Mouse (Mus musculus): ENCODE measurements around the gene Pxdc1. TPM values are rescaled to one million over a fixed set of nuclear protein-coding genes. Genes with fewer than 3 reads are reported as not detected.

The Pxdc1 gene
- polyA plus RNA-seq, 1 experiment, result 0.39 TPM

DNA sequence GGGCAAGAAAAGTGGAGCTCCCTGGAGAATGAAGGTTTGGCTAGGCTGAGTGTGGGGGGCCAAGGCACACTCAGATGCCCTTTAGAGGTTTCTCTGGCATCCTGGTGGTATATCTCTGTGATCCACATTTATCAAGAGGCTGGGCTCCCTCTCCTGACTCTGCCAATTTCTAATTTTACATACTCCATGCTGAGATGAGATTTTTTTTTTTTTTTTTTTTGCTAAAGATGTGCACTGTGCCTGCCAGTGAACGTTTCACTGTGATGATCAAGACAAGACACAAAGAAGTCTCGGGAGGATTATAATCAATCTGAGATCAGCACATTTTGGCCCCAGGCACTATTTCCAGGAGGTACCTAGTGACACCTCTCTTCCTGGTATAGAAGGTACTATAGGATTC lies 46.2 kb downstream of the Pxdc1 start:
- Histone ChIP-seq H3K4me1 (ENCODE audit: control insufficient read depth, insufficient read depth, low read length) (no peaks in the 10 kb centered on the region), H3K27ac (ENCODE audit: insufficient read depth, low read depth, low read length) (no peak overlapping the region)

DNA sequence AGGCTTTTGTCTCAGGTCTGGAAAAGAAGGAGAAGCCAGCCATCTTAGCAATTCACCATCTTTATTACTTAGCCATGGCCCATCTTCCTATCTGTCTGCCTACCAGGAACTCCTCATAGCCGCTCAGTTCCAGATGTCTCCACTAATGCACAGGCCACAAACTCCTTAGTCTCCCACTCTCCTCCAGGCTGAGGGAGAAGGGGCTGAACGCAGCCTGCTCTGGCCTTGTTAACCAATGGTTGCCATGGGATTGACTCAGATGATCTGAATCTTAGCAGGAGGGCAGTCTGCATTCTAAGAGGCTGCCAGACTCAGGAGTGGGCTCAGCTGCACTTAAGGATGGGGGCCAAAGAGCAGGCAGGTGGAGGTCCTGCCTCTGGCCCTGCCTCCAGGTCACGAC lies 47.4 kb downstream of the Pxdc1 start:
- no peak for TF ChIP-seq CTCF (IDR thresholded peaks at IDR 0.05; ENCODE audit: low read depth, low read length)
- no peak for TF ChIP-seq POLR2A (IDR thresholded peaks at IDR 0.05; ENCODE audit: borderline replicate concordance, low read depth, low read length)
- H3K4me3 ChIP-seq (ENCODE audit: insufficient read depth, low read length), result no peak overlapping the region
- no peak overlapping the region for H3K27ac ChIP-seq (ENCODE audit: insufficient read depth, low read depth, low read length)
- no peaks in the 10 kb centered on the region for H3K4me1 ChIP-seq (ENCODE audit: control insufficient read depth, insufficient read depth, low read length)

More for the DNA sequence above, 46.2 kb downstream of the Pxdc1 start:
- TF ChIP-seq POLR2A (IDR thresholded peaks at IDR 0.05; ENCODE audit: borderline replicate concordance, low read depth, low read length) (no peak), CTCF (IDR thresholded peaks at IDR 0.05; ENCODE audit: low read depth, low read length) (no peak)
- no peak overlapping the region for H3K4me3 ChIP-seq (ENCODE audit: insufficient read depth, low read length)

DNA sequence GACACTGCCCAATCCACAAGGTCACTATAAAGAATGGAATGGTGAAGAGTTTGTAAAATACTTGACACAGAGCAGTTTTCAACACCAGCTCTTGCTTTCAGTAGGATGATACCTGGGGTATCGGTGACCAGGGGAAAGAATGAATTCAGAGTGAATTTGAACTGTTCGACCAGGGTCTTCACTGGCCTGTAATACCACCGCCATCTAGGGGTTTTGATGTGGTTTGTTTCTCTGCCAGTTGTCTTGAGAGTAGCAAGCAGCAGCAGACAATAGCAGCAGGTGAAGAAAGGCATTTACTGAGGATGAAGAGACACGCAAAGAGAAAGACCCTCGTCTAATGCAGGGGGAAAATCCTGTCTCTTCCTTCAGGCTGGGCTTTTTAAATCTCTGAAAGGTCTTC lies 48.1 kb downstream of the Pxdc1 start:
- Histone ChIP-seq H3K27ac (ENCODE audit: insufficient read depth, low read depth, low read length) (no peak overlapping the region), H3K4me3 (ENCODE audit: insufficient read depth, low read length) (no peak overlapping the region)
- TF ChIP-seq CTCF (IDR thresholded peaks at IDR 0.05; ENCODE audit: low read depth, low read length) (no peak), POLR2A (IDR thresholded peaks at IDR 0.05; ENCODE audit: borderline replicate concordance, low read depth, low read length) (no peak)

DNA sequence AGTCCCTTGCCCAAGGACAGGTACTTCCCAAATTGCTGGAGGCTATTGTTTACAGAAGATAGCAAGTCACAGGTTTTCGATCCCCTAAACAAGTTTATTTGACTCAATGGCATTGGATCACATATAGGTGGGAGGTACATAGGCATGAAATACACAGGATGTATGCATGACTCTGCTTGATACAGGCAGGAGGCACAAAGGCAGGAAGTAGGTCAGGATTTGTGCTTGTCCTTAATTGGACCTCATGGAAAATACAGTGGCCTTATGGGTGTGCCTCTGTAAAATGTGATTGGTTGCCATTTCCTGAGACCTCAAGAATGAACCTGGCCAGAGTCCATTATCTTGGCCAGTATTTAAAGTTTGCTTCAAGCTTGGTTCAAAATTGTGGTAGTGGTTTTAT lies 48.9 kb downstream of the Pxdc1 start:
- no peak overlapping the region for H3K27ac ChIP-seq (ENCODE audit: insufficient read depth, low read depth, low read length)
- no peaks in the 10 kb centered on the region for H3K4me1 ChIP-seq (ENCODE audit: control insufficient read depth, insufficient read depth, low read length)
- H3K4me3 ChIP-seq (ENCODE audit: insufficient read depth, low read length), result no peak overlapping the region
- no peak for TF ChIP-seq CTCF (IDR thresholded peaks at IDR 0.05; ENCODE audit: low read depth, low read length)
- no peak for TF ChIP-seq POLR2A (IDR thresholded peaks at IDR 0.05; ENCODE audit: borderline replicate concordance, low read depth, low read length)

More for the DNA sequence above, 48.1 kb downstream of the Pxdc1 start:
- H3K4me1 ChIP-seq (ENCODE audit: control insufficient read depth, insufficient read depth, low read length), result no peaks in the 10 kb centered on the region

DNA sequence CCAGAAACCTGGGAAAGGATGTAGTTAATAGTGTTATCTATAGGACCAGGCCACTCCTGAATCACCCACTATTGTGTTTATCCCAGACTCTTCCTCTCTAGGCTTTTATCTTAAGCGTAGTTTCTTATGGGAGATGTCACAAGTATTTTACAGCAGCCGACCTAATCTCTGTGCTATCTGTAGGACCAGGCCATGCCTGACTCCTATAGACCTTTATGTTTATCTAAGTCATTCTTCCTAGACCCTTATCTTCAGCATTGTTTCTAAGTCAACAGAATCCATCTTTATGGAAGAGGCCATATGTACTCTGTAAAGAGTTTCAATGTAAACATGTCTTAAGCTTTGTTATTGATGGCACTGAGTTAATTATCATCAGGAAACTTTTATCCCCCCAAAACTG lies 50.5 kb downstream of the Pxdc1 start:
- Histone ChIP-seq H3K4me3 (ENCODE audit: insufficient read depth, low read length) (no peak overlapping the region), H3K27ac (ENCODE audit: insufficient read depth, low read depth, low read length) (no peak overlapping the region), H3K4me1 (ENCODE audit: control insufficient read depth, insufficient read depth, low read length) (no peaks in the 10 kb centered on the region)
- TF ChIP-seq CTCF (IDR thresholded peaks at IDR 0.05; ENCODE audit: low read depth, low read length), result no peak
- no peak for TF ChIP-seq POLR2A (IDR thresholded peaks at IDR 0.05; ENCODE audit: borderline replicate concordance, low read depth, low read length)

DNA sequence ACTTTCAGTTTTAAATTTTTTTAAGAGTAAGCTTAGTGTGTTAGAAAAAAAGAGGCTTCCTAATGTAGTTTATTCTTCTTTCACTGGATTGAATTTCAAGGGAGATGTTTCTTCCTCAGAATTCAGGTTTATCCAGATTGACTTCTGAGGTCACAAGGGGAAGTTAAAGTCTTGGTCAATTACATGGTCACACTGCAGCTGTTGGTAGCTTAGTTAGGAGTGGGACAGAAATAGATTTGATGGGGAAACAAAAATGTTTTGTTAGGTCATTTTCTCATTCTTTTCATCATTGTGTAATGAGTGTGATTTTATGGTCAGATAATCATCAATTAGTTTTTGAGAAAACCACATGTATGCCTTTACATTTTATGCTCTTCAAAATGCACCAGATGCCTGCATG lies 56.5 kb downstream of the Pxdc1 start:
- no peak overlapping the region for H3K4me3 ChIP-seq (ENCODE audit: insufficient read depth, low read length)
- TF ChIP-seq POLR2A (IDR thresholded peaks at IDR 0.05; ENCODE audit: borderline replicate concordance, low read depth, low read length), result no peak
- TF ChIP-seq CTCF (IDR thresholded peaks at IDR 0.05; ENCODE audit: low read depth, low read length), result no peak
- H3K27ac ChIP-seq (ENCODE audit: insufficient read depth, low read depth, low read length), result no peak overlapping the region
- H3K4me1 ChIP-seq (ENCODE audit: control insufficient read depth, insufficient read depth, low read length), result no peaks in the 10 kb centered on the region

Other genes starting within 250 kb of the Pxdc1 start
- gene Fam50b, start 81.4 kb upstream of the Pxdc1 start, polyA plus RNA-seq (2012; ENCODE audit: insufficient read depth, insufficient read length, missing spikeins), result not detected in 2 replicates
- 72.9 and 79.3 TPM in 2 replicates for gene Prpf4b, start 221.8 kb upstream of the Pxdc1 start, polyA plus RNA-seq (2012; ENCODE audit: insufficient read depth, insufficient read length, missing spikeins)

All from bone marrow macrophage, adult 2 months (primary cell).